Mouse (Mus musculus): ENCODE results near the gene Psmb6. TPM values are rescaled to one million over a fixed set of nuclear protein-coding genes. Genes with fewer than 3 reads are reported as not detected.
"Not testable (repeated sequence)": the region's sequence is repeated elsewhere in the genome, so short reads cannot be mapped to it uniquely, and the experiment has no call there.

The Psmb6 gene
- polyA plus RNA-seq, 1 experiment from 2014 or later = 684 TPM

- H3K9ac ChIP-seq (ENCODE audit: low read depth, low read length) = peak overlapping the region; percentile 86; the same call in 1 of the 2 replicates
- 87% methylated on average over 12 of the region's 12 CpGs for WGBS (ENCODE audit: insufficient replicate concordance)
- peaks cover 5% of the 10 kb centered on the region for H3K4me1 ChIP-seq (ENCODE audit: control insufficient read depth, insufficient read depth, low read length)
- peak overlapping the region; percentile 62 for H3K4me2 ChIP-seq
- no peaks in the 10 kb centered on the region for H3K27me3 ChIP-seq (ENCODE audit: control insufficient read depth, insufficient read depth, low read length)
- peaks cover 15% of the 10 kb centered on the region for H3K36me3 ChIP-seq (ENCODE audit: control insufficient read depth, insufficient read depth, low read length)
- H3K4me3 ChIP-seq (ENCODE audit: low read depth, low read length) = peak overlapping the region; percentile 77
- H3K27ac ChIP-seq (ENCODE audit: low read depth, low read length) = no peak overlapping the region
- H3K9me3 ChIP-seq (replicated peaks; ENCODE audit: control insufficient read depth, low read length) = no peaks in the 10 kb centered on the region
- no peak for ATAC-seq (replicated peaks; ENCODE audit: insufficient number of reproducible peaks, low FRiP score, low TSS enrichment)
These were observed 1.0 kb downstream of the Psmb6 start for GRCm38 (mm10) chr11:70526211-70526610.

GRCm38 (mm10) chr11:70528610-70529009 lies 3.4 kb downstream of the Psmb6 start:
- no peak overlapping the region for H3K4me2 ChIP-seq
- 78% methylated on average over 7 of the region's 7 CpGs for WGBS (ENCODE audit: insufficient replicate concordance)
- H3K4me1 ChIP-seq (ENCODE audit: control insufficient read depth, insufficient read depth, low read length) = peaks cover 5% of the 10 kb centered on the region
- H3K27me3 ChIP-seq (ENCODE audit: control insufficient read depth, insufficient read depth, low read length) = no peaks in the 10 kb centered on the region
- no peaks in the 10 kb centered on the region for H3K9me3 ChIP-seq (replicated peaks; ENCODE audit: control insufficient read depth, low read length)
- H3K9ac ChIP-seq (ENCODE audit: low read depth, low read length) = no peak overlapping the region
- peaks cover 15% of the 10 kb centered on the region for H3K36me3 ChIP-seq (ENCODE audit: control insufficient read depth, insufficient read depth, low read length)
- ATAC-seq (replicated peaks; ENCODE audit: insufficient number of reproducible peaks, low FRiP score, low TSS enrichment) = no peak
- no peak overlapping the region for H3K4me3 ChIP-seq (ENCODE audit: low read depth, low read length)
- no peak overlapping the region for H3K27ac ChIP-seq (ENCODE audit: low read depth, low read length)

- H3K4me1 ChIP-seq (ENCODE audit: control insufficient read depth, insufficient read depth, low read length); ATAC-seq (replicated peaks; ENCODE audit: insufficient number of reproducible peaks, low FRiP score, low TSS enrichment): not testable (repeated sequence)
- WGBS (ENCODE audit: insufficient replicate concordance) = 72% methylated on average over 2 of the region's 2 CpGs
These were observed 5.9 kb downstream of the Psmb6 start for GRCm38 (mm10) chr11:70531065-70531464.

GRCm38 (mm10) chr11:70532839-70533238 lies 7.7 kb downstream of the Psmb6 start, which contains the start of gene Gm40193:
Gm40193 (minus strand) TSS chr11:70532939.
- no peak within 1 kb of the TSS for H3K4me3 ChIP-seq (ENCODE audit: low read depth, low read length)
- H3K9me3 ChIP-seq (replicated peaks; ENCODE audit: control insufficient read depth, low read length) = no peaks in the 10 kb centered on the region
- WGBS (ENCODE audit: insufficient replicate concordance) = 79% methylated on average over 6 of the region's 6 CpGs

More at GRCm38 (mm10) chr11:70531065-70531464, 5.9 kb downstream of the Psmb6 start:
- H3K4me3 ChIP-seq (ENCODE audit: low read depth, low read length); H3K27ac ChIP-seq (ENCODE audit: low read depth, low read length); H3K4me2 ChIP-seq; H3K9ac ChIP-seq (ENCODE audit: low read depth, low read length); H3K9me3 ChIP-seq (replicated peaks; ENCODE audit: control insufficient read depth, low read length); H3K27me3 ChIP-seq (ENCODE audit: control insufficient read depth, insufficient read depth, low read length): not testable (repeated sequence)
- peaks cover 15% of the 10 kb centered on the region for H3K36me3 ChIP-seq (ENCODE audit: control insufficient read depth, insufficient read depth, low read length)

GRCm38 (mm10) chr11:70539423-70539822 lies 14.3 kb downstream of the Psmb6 start:
- Histone ChIP-seq H3K9ac (ENCODE audit: low read depth, low read length) (peak overlapping the region; percentile 82), H3K36me3 (ENCODE audit: control insufficient read depth, insufficient read depth, low read length) (no peaks in the 10 kb centered on the region), H3K9me3 (replicated peaks; ENCODE audit: control insufficient read depth, low read length) (no peaks in the 10 kb centered on the region), H3K4me1 (ENCODE audit: control insufficient read depth, insufficient read depth, low read length) (peaks cover 5% of the 10 kb centered on the region), H3K27ac (ENCODE audit: low read depth, low read length) (no peak overlapping the region), H3K4me2 (peak overlapping the region; percentile 78), H3K4me3 (ENCODE audit: low read depth, low read length) (peak overlapping the region; percentile 66), H3K27me3 (ENCODE audit: control insufficient read depth, insufficient read depth, low read length) (no peaks in the 10 kb centered on the region; the same call in 1 of the 2 replicates)
- no peak for ATAC-seq (replicated peaks; ENCODE audit: insufficient number of reproducible peaks, low FRiP score, low TSS enrichment)
- 17% methylated on average over 9 of the region's 9 CpGs for WGBS (ENCODE audit: insufficient replicate concordance)

More at GRCm38 (mm10) chr11:70532839-70533238, 7.7 kb downstream of the Psmb6 start, which contains the start of gene Gm40193:
- peaks cover 4% of the 10 kb centered on the region for H3K36me3 ChIP-seq (ENCODE audit: control insufficient read depth, insufficient read depth, low read length)
- H3K9ac ChIP-seq (ENCODE audit: low read depth, low read length) = no peak within 1 kb of the TSS
- H3K27me3 ChIP-seq (ENCODE audit: control insufficient read depth, insufficient read depth, low read length) = no peaks in the 10 kb centered on the region; the same call in 1 of the 2 replicates
- ATAC-seq (replicated peaks; ENCODE audit: insufficient number of reproducible peaks, low FRiP score, low TSS enrichment) = no peak
- H3K27ac ChIP-seq (ENCODE audit: low read depth, low read length) = no peak within 1 kb of the TSS
- no peaks in the 10 kb centered on the region for H3K4me1 ChIP-seq (ENCODE audit: control insufficient read depth, insufficient read depth, low read length)
- H3K4me2 ChIP-seq = no peak within 1 kb of the TSS

- peak within 1 kb of the TSS; percentile 66 for H3K4me3 ChIP-seq (ENCODE audit: low read depth, low read length)
- H3K9me3 ChIP-seq (replicated peaks; ENCODE audit: control insufficient read depth, low read length) = no peaks in the 10 kb centered on the region
- H3K9ac ChIP-seq (ENCODE audit: low read depth, low read length) = peak within 1 kb of the TSS; percentile 82
- peak within 1 kb of the TSS; percentile 78 for H3K4me2 ChIP-seq
- H3K27ac ChIP-seq (ENCODE audit: low read depth, low read length) = 0 out of 2 replicates have a peak within 1 kb of the TSS, but pooled peaks have one; percentile 36
- peak; percentile 91 for ATAC-seq (replicated peaks; ENCODE audit: insufficient number of reproducible peaks, low FRiP score, low TSS enrichment)
- no peaks in the 10 kb centered on the region; the same call in 1 of the 2 replicates for H3K27me3 ChIP-seq (ENCODE audit: control insufficient read depth, insufficient read depth, low read length)
- H3K36me3 ChIP-seq (ENCODE audit: control insufficient read depth, insufficient read depth, low read length) = no peaks in the 10 kb centered on the region
- under 1% methylated on average over 64 of the region's 65 CpGs for WGBS (ENCODE audit: insufficient replicate concordance)
- H3K4me1 ChIP-seq (ENCODE audit: control insufficient read depth, insufficient read depth, low read length) = peaks cover 5% of the 10 kb centered on the region
These were observed 14.9 kb downstream of the Psmb6 start, which contains the start of gene Pld2 for GRCm38 (mm10) chr11:70539877-70540587. Pld2 (plus strand) TSS chr11:70540064.

- Histone ChIP-seq H3K27ac (ENCODE audit: low read depth, low read length) (no peak overlapping the region), H3K36me3 (ENCODE audit: control insufficient read depth, insufficient read depth, low read length) (no peaks in the 10 kb centered on the region), H3K4me2 (peak overlapping the region; percentile 78), H3K4me1 (ENCODE audit: control insufficient read depth, insufficient read depth, low read length) (peaks cover 5% of the 10 kb centered on the region), H3K9me3 (replicated peaks; ENCODE audit: control insufficient read depth, low read length) (no peaks in the 10 kb centered on the region), H3K27me3 (ENCODE audit: control insufficient read depth, insufficient read depth, low read length) (no peaks in the 10 kb centered on the region; the same call in 1 of the 2 replicates), H3K4me3 (ENCODE audit: low read depth, low read length) (peak overlapping the region; percentile 66), H3K9ac (ENCODE audit: low read depth, low read length) (no peak overlapping the region; the same call in 1 of the 2 replicates)
- ATAC-seq (replicated peaks; ENCODE audit: insufficient number of reproducible peaks, low FRiP score, low TSS enrichment) = no peak
- WGBS (ENCODE audit: insufficient replicate concordance) = 83% methylated on average over 7 of the region's 7 CpGs
These were observed 15.8 kb downstream of the Psmb6 start for GRCm38 (mm10) chr11:70540928-70541327.

GRCm38 (mm10) chr11:70541415-70541814 lies 16.2 kb downstream of the Psmb6 start:
- Histone ChIP-seq H3K27ac (ENCODE audit: low read depth, low read length) (no peak overlapping the region), H3K9ac (ENCODE audit: low read depth, low read length) (no peak overlapping the region), H3K4me1 (ENCODE audit: control insufficient read depth, insufficient read depth, low read length) (peaks cover 5% of the 10 kb centered on the region), H3K9me3 (replicated peaks; ENCODE audit: control insufficient read depth, low read length) (no peaks in the 10 kb centered on the region), H3K27me3 (ENCODE audit: control insufficient read depth, insufficient read depth, low read length) (no peaks in the 10 kb centered on the region; the same call in 1 of the 2 replicates), H3K4me2 (no peak overlapping the region), H3K4me3 (ENCODE audit: low read depth, low read length) (no peak overlapping the region), H3K36me3 (ENCODE audit: control insufficient read depth, insufficient read depth, low read length) (no peaks in the 10 kb centered on the region)
- no peak for ATAC-seq (replicated peaks; ENCODE audit: insufficient number of reproducible peaks, low FRiP score, low TSS enrichment)
- WGBS (ENCODE audit: insufficient replicate concordance) = 71% methylated on average over 5 of the region's 5 CpGs

Data from heart, embryonic 11.5 days (tissue).